Mouse (Mus musculus) ovary, adult 18-20 months (tissue): ENCODE results near the gene Arhgap18.

Experiments used
- DNase-seq: peaks from one replicate; pipeline ENCODE4 v3.0.0; 2022; ENCODE audit warnings: low spot score, mixed read lengths

The Arhgap18 gene

DNA sequence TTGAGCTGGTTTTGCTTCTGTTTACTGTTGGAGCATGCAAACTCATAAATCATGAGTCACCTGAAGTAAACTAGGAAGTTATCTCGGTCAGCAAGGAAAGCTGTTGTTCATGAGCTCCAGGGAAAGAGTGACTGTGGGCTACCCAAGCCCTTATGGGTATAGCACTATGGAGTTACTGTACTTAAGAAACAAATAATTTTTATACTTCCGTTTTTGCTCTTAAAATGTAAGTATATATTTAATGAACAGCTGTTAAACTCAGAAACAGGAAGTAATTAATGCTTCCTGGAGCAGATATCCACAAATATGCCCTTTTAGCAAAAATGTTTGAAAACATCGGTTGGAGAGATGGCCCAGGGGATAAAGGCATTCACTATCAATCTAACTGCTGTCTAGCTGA lies 27.4 kb downstream of the Arhgap18 start:
- DNase-seq = no peak

DNA sequence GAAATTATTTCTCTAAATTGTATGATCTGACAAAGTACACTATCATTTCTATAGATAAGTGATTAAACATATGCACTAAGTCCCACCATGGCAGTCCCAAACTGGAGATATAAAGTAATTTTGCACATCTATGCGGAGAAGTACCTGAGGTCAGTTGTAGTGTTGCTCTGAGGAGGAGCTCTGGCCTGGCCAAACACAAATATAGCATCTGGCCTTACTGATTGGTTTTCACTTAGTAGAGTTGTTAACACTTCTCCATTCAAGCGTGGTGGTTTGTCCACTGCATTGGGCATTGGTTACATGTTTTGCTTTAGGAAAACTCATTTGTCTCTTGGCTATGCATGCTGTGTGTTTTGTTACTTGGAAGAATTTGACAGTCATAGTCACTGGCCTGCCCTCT lies 36.5 kb downstream of the Arhgap18 start:
- no peak for DNase-seq

- no peak for DNase-seq
Measured at GRCm38 (mm10) chr10:26791810-26792209, 38.6 kb downstream of the Arhgap18 start.

GRCm38 (mm10) chr10:26793013-26793412 lies 39.8 kb downstream of the Arhgap18 start:
- DNase-seq = no peak

DNA sequence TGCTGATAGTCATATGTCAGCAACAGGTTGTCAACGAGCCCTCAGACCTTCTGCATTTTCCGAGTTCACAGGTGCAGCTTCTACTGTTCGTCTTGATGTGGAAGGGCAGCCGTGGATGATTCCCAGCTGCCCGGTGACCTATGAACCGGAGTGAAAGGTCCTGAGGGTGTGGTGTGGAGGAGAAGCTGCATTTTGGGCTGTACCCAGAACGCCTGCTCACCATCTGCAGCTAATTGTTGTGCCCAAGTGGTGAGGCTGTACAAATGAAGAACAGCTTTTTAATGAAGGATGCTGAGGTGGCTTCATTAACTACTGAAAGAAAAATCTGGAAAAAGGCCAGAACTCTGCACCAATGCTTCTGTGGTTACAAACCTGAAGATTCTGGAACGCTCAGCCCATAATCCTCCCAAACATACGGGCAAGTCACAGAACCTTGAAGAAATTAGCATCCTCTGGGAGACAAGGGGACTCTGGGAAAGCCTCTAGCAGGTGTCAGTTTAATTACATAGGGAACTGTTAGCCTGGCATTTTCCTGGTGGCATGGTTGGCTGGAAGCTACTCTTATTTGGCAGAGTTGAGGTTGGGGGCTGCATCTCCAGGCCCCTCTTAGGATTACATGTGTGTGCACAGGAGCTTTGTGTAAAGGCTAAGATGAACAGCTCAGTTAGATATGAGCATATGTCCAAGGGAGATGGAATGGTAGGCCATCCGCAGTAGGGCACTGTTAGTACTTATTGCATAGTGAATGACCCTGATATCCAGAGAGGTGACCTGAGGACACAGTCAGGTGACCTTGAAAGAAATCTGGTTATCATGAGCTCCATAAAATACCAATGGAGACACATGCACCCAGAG lies 43.4 kb downstream of the Arhgap18 start:
- DNase-seq = no peak

- no peak for DNase-seq
Measured at GRCm38 (mm10) chr10:26797287-26797672, 44.1 kb downstream of the Arhgap18 start.

- no peak for DNase-seq
Measured at GRCm38 (mm10) chr10:26798752-26799411, 45.7 kb downstream of the Arhgap18 start.

DNA sequence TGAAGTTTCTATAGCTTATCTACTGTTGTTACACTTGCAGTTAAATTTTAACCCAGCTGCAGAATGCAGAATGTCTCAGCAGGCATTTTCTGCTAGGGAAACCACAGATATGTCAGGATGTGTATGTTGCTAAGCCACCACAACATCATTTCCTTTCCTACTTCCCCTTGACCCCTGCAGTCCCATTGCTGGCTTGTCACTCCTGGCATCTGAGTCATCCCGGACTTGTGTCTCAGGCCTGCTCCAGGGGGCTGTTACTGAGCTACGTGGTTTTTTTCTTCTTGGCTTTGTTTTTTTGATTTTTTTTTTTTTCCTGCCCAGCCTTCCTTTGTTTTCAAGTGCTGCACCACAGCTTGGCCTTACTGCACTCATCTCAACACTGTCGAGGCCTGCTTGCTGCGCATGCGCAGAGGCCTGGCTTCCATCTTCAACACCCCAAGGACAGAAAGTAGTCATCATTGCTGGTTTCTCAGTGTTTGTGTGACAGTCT lies 46.4 kb downstream of the Arhgap18 start:
- DNase-seq = peak; percentile 17

GRCm38 (mm10) chr10:26804351-26804983 lies 51.2 kb downstream of the Arhgap18 start:
- DNase-seq = no peak

GRCm38 (mm10) chr10:26805007-26805406 lies 51.8 kb downstream of the Arhgap18 start:
- no peak for DNase-seq

- no peak for DNase-seq
Measured at GRCm38 (mm10) chr10:26806092-26806491, 52.9 kb downstream of the Arhgap18 start.

- no peak for DNase-seq
Measured at GRCm38 (mm10) chr10:26810059-26810458, 56.8 kb downstream of the Arhgap18 start.

- no peak for DNase-seq
Measured at GRCm38 (mm10) chr10:26810810-26811209, 57.6 kb downstream of the Arhgap18 start.

DNA sequence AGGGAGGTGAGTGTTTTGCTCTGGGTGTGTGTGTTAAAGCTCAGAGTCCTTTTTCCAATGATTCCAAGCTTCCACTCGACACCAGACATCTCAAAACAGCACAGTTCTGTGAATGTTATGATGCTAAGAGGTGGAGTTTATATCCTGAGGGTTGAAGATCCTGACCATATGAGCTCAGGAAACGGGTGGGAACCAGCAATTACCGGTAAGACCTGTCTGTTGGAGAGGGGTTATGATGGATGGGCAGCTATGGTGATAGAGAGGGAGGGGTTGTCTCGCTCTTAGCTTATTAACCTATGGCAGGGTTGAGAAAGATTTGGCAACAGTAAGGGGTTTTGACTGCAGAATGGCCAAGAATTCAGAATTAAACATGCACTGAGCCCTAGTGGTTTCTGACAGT lies 58.1 kb downstream of the Arhgap18 start:
- no peak for DNase-seq

GRCm38 (mm10) chr10:26815646-26816045 lies 62.4 kb downstream of the Arhgap18 start:
- DNase-seq = no peak

DNA sequence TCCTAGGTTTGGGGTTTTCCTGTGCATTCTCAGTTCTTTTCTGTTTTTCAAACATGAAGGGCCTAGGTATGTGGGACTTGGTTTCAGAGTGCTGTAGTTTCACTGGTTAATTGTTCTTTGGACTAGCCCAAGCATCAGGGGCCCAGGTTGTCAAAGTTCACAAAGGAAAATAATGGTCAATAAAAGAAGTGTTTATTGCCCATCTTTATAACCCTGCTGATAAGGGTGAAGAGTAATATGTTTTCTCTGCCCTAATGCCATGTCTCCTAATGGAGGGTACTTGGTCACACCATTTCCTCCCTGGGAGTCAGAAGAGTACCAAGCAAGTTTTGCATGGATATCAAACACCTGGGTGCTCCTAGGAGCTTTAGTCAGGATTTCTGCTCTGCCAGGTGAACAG lies 67.1 kb downstream of the Arhgap18 start:
- DNase-seq = no peak

- no peak for DNase-seq
Measured at GRCm38 (mm10) chr10:26820936-26821335, 67.7 kb downstream of the Arhgap18 start.

- DNase-seq = no peak
Measured at GRCm38 (mm10) chr10:26823997-26824396, 70.8 kb downstream of the Arhgap18 start.

DNA sequence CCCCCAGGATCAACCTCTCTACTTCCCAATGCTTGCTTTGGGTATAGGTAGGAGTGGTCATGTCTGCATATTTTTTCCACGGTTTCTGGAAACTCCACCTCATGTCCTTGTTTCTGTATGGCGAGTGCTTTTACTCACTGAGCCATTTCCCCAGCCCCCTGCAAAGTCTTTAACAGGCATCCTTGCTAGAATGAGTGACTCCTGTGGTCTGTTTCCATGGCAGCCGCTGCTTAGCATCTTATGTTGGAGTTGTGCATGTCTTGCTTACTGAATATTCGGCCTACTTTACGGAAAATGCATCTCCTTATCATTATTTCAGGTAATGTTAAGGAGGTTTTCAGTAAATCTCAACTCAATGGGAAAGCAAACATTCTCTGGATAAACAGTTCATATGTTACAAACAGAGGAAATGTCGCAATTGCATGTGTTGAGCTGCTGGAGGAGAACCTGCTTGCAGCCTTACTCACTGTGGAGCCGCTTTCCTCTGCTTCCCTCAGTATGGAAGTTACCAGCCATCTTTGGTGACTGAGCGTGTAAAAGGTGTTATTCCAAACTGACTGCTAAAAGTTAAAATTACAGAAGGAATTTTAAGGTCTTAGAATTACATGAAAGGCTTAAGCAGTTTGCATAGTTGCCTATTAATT lies 72.1 kb downstream of the Arhgap18 start:
- DNase-seq = no peak

- DNase-seq = no peak
Measured at GRCm38 (mm10) chr10:26827315-26827714, 74.1 kb downstream of the Arhgap18 start.

DNA sequence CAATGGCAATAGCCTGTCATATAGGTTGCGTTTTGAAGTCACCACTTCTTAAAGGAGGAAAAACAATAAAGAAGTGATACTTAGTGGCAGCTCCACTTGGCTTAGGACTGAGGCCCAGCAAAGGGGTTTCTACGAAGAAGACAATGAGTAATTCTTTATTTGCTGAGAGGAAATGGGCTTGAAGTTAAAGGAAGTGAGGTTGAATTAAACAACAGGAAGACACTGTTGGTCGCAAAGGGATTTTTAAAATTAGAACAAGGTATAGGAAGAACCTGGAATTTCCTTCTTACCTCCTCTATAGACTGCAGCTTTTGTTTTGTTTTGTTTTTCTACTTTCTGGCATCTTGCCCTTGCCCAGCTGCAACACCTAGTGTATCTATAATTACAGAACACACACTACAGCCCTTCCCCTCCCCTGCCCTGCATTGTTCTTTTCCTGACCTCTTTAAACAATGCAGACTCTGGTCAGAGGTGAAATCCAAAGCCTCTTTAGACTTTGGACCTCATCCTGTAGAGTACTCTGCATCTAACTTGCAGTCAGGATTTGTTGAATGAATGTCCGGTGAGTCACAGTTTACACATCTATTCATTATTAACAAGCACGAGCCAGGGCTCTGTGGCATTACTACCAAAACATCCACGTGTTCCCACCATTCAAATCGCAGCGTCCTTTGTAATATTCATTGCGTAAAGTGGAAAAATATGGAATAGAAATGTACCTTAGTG lies 75.4 kb downstream of the Arhgap18 start:
- DNase-seq = no peak

DNA sequence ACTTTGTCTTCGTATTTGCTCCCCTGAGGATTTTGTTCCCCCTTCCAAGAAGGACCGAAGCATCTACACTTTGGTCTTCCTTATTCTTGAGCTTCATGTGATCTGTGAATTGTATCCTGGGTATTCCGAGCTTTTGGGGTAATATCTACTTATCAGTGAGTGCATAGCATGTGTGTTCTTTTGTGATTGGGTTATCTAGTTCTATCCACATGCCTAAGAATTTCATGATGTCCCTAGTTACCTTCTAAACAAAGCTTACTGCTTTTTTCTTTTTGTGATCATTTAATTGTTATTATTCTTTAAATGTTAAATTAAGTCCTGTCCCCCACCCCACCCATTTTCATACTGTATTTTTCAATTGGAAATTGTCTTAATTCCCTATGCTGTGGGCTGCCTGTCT lies 78.8 kb downstream of the Arhgap18 start:
- no peak for DNase-seq
